In the genomic region with DNA sequence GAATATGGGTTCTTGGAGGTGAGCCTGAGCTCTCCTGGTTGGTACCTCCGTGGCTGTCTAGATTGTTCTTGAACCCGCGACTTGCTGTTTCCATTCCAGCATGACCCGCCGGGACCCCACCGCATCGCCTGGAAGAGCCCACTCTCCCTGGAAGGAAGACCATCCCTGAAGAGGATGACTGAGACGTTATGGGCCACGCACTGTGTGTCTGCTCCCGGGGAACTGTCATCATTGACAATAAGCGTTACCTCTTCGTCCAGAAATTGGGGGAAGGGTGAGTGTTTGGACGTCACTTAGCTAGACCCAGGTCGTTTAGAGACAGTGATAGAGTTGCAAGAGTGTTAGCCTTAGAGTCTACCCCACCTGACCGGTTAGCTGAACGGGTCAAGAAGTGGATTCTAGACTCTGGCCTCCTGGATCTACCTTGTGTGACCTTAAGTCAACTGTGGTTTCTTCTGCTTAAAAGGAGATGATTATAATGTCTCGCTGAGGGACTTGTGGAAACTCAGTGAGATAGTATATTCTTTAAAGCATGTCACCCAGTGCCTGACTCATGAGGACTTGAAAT, we compare ENCODE assay signal across 8 mouse cellular contexts. TPM values are rescaled to one million over a fixed set of nuclear protein-coding genes. Genes with fewer than 3 reads are reported as not detected.
DNase-seq lines count a peak whose midpoint lies in the region; ATAC-seq and TF ChIP-seq lines count a peak whose summit lies in the region.

No protein-coding gene starts in this region.

- peaks cover 68% of the 10 kb centered on the region for H3K36me3 ChIP-seq in megakaryocyte, embryonic 14.5 days (replicated peaks; ENCODE audit: low read length)
- peaks cover 52% of the 10 kb centered on the region for H3K36me3 ChIP-seq in erythroblast, embryonic 14.5 days (ENCODE audit: control insufficient read depth)
- H3K36me3 ChIP-seq in limb, embryonic 11.5 days (ENCODE audit: control insufficient read depth, insufficient read depth, low read length): peaks cover 5% of the 10 kb centered on the region; the same call in 1 of the 2 replicates
- H3K36me3 ChIP-seq in small intestine, adult 2 months (ENCODE audit: control insufficient read depth, insufficient read depth, low read length): peaks cover 36% of the 10 kb centered on the region

- peaks cover 94% of the 10 kb centered on the region for H3K4me1 ChIP-seq in megakaryocyte, embryonic 14.5 days
- peaks cover 84% of the 10 kb centered on the region for H3K4me1 ChIP-seq in erythroblast, embryonic 14.5 days (ENCODE audit: control insufficient read depth)
- H3K4me1 ChIP-seq in limb, embryonic 11.5 days (ENCODE audit: control insufficient read depth, insufficient read depth, low read length): peaks cover 9% of the 10 kb centered on the region
- peaks cover 39% of the 10 kb centered on the region for H3K4me1 ChIP-seq in small intestine, adult 2 months (ENCODE audit: control insufficient read depth, insufficient read depth, insufficient read length, low read length)

- peak overlapping the region; percentile 78 for H3K4me2 ChIP-seq in limb, embryonic 11.5 days (ENCODE audit: low read depth, severe bottlenecking)

- peak overlapping the region; percentile 96 for H3K4me3 ChIP-seq in megakaryocyte, embryonic 14.5 days (replicated peaks)
- peak overlapping the region; percentile 81 for H3K4me3 ChIP-seq in erythroblast, embryonic 14.5 days (replicated peaks)
- peak overlapping the region; percentile 79 for H3K4me3 ChIP-seq in limb, embryonic 11.5 days (ENCODE audit: low read depth, low read length)
- peak overlapping the region; percentile 88 for H3K4me3 ChIP-seq in small intestine, adult 2 months (ENCODE audit: low read depth, low read length)

- ATAC-seq in megakaryocyte, adult 5-6 weeks (ENCODE audit: poor library complexity, severe bottlenecking): no peak
- no peak for ATAC-seq in limb, embryonic 11.5 days (ENCODE audit: insufficient number of reproducible peaks, low FRiP score, low TSS enrichment, low read depth)
- no peak for ATAC-seq in granulocyte monocyte progenitor cell, adult 5-6 weeks (replicated peaks; ENCODE audit: poor library complexity, severe bottlenecking)

- WGBS in limb, embryonic 11.5 days: 13% methylated on average over 17 of the region's 17 CpGs
- 4% methylated on average over 17 of the region's 17 CpGs for WGBS in small intestine, adult 2 months

- no peak for DNase-seq in limb, embryonic 11.5 days (ENCODE audit: low spot score)
- DNase-seq in adrenal gland, postnatal 14 days: no peak
- DNase-seq in right cerebral cortex, postnatal 14 days: no peak

- TF ChIP-seq CTCF in small intestine, adult 2 months (IDR thresholded peaks at IDR 0.05; ENCODE audit: extremely low read depth, insufficient read length, insufficient replicate concordance, low read depth, low read length): no peak

- no peaks in the 10 kb centered on the region for H3K9me3 ChIP-seq in megakaryocyte, embryonic 14.5 days
- no peaks in the 10 kb centered on the region for H3K9me3 ChIP-seq in erythroblast, embryonic 14.5 days (ENCODE audit: control insufficient read depth, low read length)
- H3K9me3 ChIP-seq in limb, embryonic 11.5 days (ENCODE audit: control insufficient read depth, low read length): no peaks in the 10 kb centered on the region

- no peaks in the 10 kb centered on the region for H3K27me3 ChIP-seq in megakaryocyte, embryonic 14.5 days (replicated peaks)
- no peaks in the 10 kb centered on the region; the same call in 1 of the 2 replicates for H3K27me3 ChIP-seq in erythroblast, embryonic 14.5 days (ENCODE audit: control insufficient read depth)
- H3K27me3 ChIP-seq in limb, embryonic 11.5 days (ENCODE audit: control insufficient read depth, insufficient read depth, low read length): no peaks in the 10 kb centered on the region
- no peaks in the 10 kb centered on the region for H3K27me3 ChIP-seq in small intestine, adult 2 months (ENCODE audit: control insufficient read depth, insufficient read depth, low read length)

- no peak for TF ChIP-seq POLR2A in small intestine, adult 2 months (IDR thresholded peaks at IDR 0.05; ENCODE audit: low read depth, low read length)

- peak overlapping the region; percentile 80 for H3K9ac ChIP-seq in limb, embryonic 11.5 days (ENCODE audit: low read length)

- H3K27ac ChIP-seq in limb, embryonic 11.5 days (replicated peaks; ENCODE audit: low read depth, low read length): no peak overlapping the region
- H3K27ac ChIP-seq in small intestine, adult 2 months (ENCODE audit: insufficient read depth, low read depth, low read length): peak overlapping the region; percentile 49

RNA-seq across cellular contexts. Expression of a gene that starts 0.6 kb away (rescaled TPM):
- 195 and 221 TPM in 2 replicates for polyA plus RNA-seq in megakaryocyte, embryonic 14.5 days (2012; ENCODE audit: insufficient read depth, low replicate concordance)
- total RNA-seq in megakaryocyte, adult 5-6 weeks (2015): 99.9 and 101 TPM in 2 replicates
- total RNA-seq in megakaryocyte, adult 5-6 weeks (2017): 71.1 and 84.6 TPM in 2 replicates
- polyA plus RNA-seq in erythroblast, embryonic 14.5 days (2012): 13.2 and 18.8 TPM in 2 replicates
- 125 and 132 TPM in 2 replicates for polyA plus RNA-seq in limb, embryonic 11.5 days (2014; fragmentation: Nextera tagmentation; extraction: Ambion mirVana)
- 147 and 193 TPM in 2 replicates for polyA plus RNA-seq in small intestine, adult 2 months (2012; rRNA removed)
- 95.6 and 104 TPM in 2 replicates for total RNA-seq in adrenal gland, postnatal 14 days (2021)
- total RNA-seq in granulocyte monocyte progenitor cell, adult 5-6 weeks (2014; fragmentation: Nextera tagmentation): 212 and 224 TPM in 2 replicates
- total RNA-seq in granulocyte monocyte progenitor cell, adult 5-6 weeks (2017): 152 and 160 TPM in 2 replicates

RNA-seq across cellular contexts. Expression of a gene that starts 0.6 kb away (rescaled TPM):
- polyA plus RNA-seq in megakaryocyte, embryonic 14.5 days (2012; ENCODE audit: insufficient read depth, low replicate concordance): 0.47 and 1.1 TPM in 2 replicates
- total RNA-seq in megakaryocyte, adult 5-6 weeks (2015): 7.5 and 8.2 TPM in 2 replicates
- 6.7 and 12.2 TPM in 2 replicates for total RNA-seq in megakaryocyte, adult 5-6 weeks (2017)
- polyA plus RNA-seq in erythroblast, embryonic 14.5 days (2012): 0.02 and 0.62 TPM in 2 replicates
- 17.7 and 18.5 TPM in 2 replicates for polyA plus RNA-seq in limb, embryonic 11.5 days (2014; fragmentation: Nextera tagmentation; extraction: Ambion mirVana)
- polyA plus RNA-seq in small intestine, adult 2 months (2012; rRNA removed): 0.74 and 1.1 TPM in 2 replicates
- total RNA-seq in adrenal gland, postnatal 14 days (2021): 18.0 and 24.7 TPM in 2 replicates
- 37.1 and 57.6 TPM in 2 replicates for total RNA-seq in granulocyte monocyte progenitor cell, adult 5-6 weeks (2014; fragmentation: Nextera tagmentation)
- total RNA-seq in granulocyte monocyte progenitor cell, adult 5-6 weeks (2017): 13.0 and 15.0 TPM in 2 replicates

RNA-seq across cellular contexts. Expression of a gene that starts 8.4 kb away (rescaled TPM):
- 283 and 585 TPM in 2 replicates for polyA plus RNA-seq in megakaryocyte, embryonic 14.5 days (2012; ENCODE audit: insufficient read depth, low replicate concordance)
- total RNA-seq in megakaryocyte, adult 5-6 weeks (2015): 373 and 391 TPM in 2 replicates
- total RNA-seq in megakaryocyte, adult 5-6 weeks (2017): 160 and 168 TPM in 2 replicates
- polyA plus RNA-seq in erythroblast, embryonic 14.5 days (2012): 5.9 and 9.5 TPM in 2 replicates
- polyA plus RNA-seq in limb, embryonic 11.5 days (2014; fragmentation: Nextera tagmentation; extraction: Ambion mirVana): 14.0 and 16.4 TPM in 2 replicates
- 107 and 188 TPM in 2 replicates for polyA plus RNA-seq in small intestine, adult 2 months (2012; rRNA removed)
- 42.9 and 53.1 TPM in 2 replicates for total RNA-seq in adrenal gland, postnatal 14 days (2021)
- total RNA-seq in granulocyte monocyte progenitor cell, adult 5-6 weeks (2014; fragmentation: Nextera tagmentation): 541 and 690 TPM in 2 replicates
- 491 and 534 TPM in 2 replicates for total RNA-seq in granulocyte monocyte progenitor cell, adult 5-6 weeks (2017)

RNA-seq across cellular contexts. Expression of a gene that starts 19.2 kb away (rescaled TPM):
- polyA plus RNA-seq in megakaryocyte, embryonic 14.5 days (2012; ENCODE audit: insufficient read depth, low replicate concordance): 58.1 and 99.4 TPM in 2 replicates
- 26.7 and 34.8 TPM in 2 replicates for total RNA-seq in megakaryocyte, adult 5-6 weeks (2015)
- 12.8 and 21.3 TPM in 2 replicates for total RNA-seq in megakaryocyte, adult 5-6 weeks (2017)
- polyA plus RNA-seq in erythroblast, embryonic 14.5 days (2012): 25.7 and 26.4 TPM in 2 replicates
- polyA plus RNA-seq in limb, embryonic 11.5 days (2014; fragmentation: Nextera tagmentation; extraction: Ambion mirVana): 15.1 and 18.0 TPM in 2 replicates
- 48.3 and 148 TPM in 2 replicates for polyA plus RNA-seq in small intestine, adult 2 months (2012; rRNA removed)
- total RNA-seq in adrenal gland, postnatal 14 days (2021): 36.0 and 36.4 TPM in 2 replicates
- 21.5 and 25.7 TPM in 2 replicates for total RNA-seq in granulocyte monocyte progenitor cell, adult 5-6 weeks (2014; fragmentation: Nextera tagmentation)
- 5.1 and 13.4 TPM in 2 replicates for total RNA-seq in granulocyte monocyte progenitor cell, adult 5-6 weeks (2017)

RNA-seq across cellular contexts. Expression of a gene that starts 19.3 kb away (rescaled TPM):
- 0.68 and 8.0 TPM in 2 replicates for polyA plus RNA-seq in megakaryocyte, embryonic 14.5 days (2012; ENCODE audit: insufficient read depth, low replicate concordance)
- total RNA-seq in megakaryocyte, adult 5-6 weeks (2015): 6.2 and 7.6 TPM in 2 replicates
- 24.5 and 24.6 TPM in 2 replicates for total RNA-seq in megakaryocyte, adult 5-6 weeks (2017)
- polyA plus RNA-seq in erythroblast, embryonic 14.5 days (2012): 0.98 and 1.2 TPM in 2 replicates
- polyA plus RNA-seq in limb, embryonic 11.5 days (2014; fragmentation: Nextera tagmentation; extraction: Ambion mirVana): 17.5 and 19.7 TPM in 2 replicates
- 5.5 and 16.2 TPM in 2 replicates for polyA plus RNA-seq in small intestine, adult 2 months (2012; rRNA removed)
- 14.4 and 19.8 TPM in 2 replicates for total RNA-seq in adrenal gland, postnatal 14 days (2021)
- total RNA-seq in granulocyte monocyte progenitor cell, adult 5-6 weeks (2014; fragmentation: Nextera tagmentation): 11.3 and 11.6 TPM in 2 replicates
- total RNA-seq in granulocyte monocyte progenitor cell, adult 5-6 weeks (2017): 20.0 and 20.9 TPM in 2 replicates
